Mouse (Mus musculus) olfactory bulb, adult 2 months (tissue): ENCODE results near the gene Tpd52l1.

ENCODE experiments used
- CTCF ChIP-seq: fragments of 200-500 bp; IDR thresholded peaks from 2 replicates; pipeline ENCODE4 v1.5.1; 2012; ENCODE audit warnings: low read depth, mild to moderate bottlenecking, low read length, moderate library complexity; ENCODE audit not compliant: insufficient read depth
- POLR2A ChIP-seq: fragments of 200-500 bp; IDR thresholded peaks from 2 replicates; pipeline ENCODE4 v1.6.1; 2012; ENCODE audit warnings: mild to moderate bottlenecking, low read depth, low read length, moderate library complexity; ENCODE audit not compliant: insufficient read depth

- no peak for TF ChIP-seq CTCF
- TF ChIP-seq POLR2A: no peak
Observed at GRCm38 (mm10) chr10:31330286-31330962, 115.3 kb downstream of the Tpd52l1 start.
